Mouse (Mus musculus) hindbrain, postnatal 0 days (tissue): Measurements from ENCODE around the gene Ifngr2. TPM values are rescaled to one million over a fixed set of nuclear protein-coding genes. Genes with fewer than 3 reads are reported as not detected.

Source experiments
- ATAC-seq: fragments of 200-750 bp; cut with Nextera tagmentation; 2 replicates; pipeline ENCODE4 v1.8.0; 2017; ENCODE audit warnings: mild to moderate bottlenecking, moderate TSS enrichment, moderate library complexity
- DNase-seq: peaks from one replicate; pipeline ENCODE4 v3.0.0-alpha.2; 2015; ENCODE audit warnings: low spot score
- H3K27ac ChIP-seq: fragments of 300-500 bp; sonication (generic); 2 replicates; pipeline ENCODE4 v1.5.1; 2014; ENCODE audit warnings: mild to moderate bottlenecking
- H3K27me3 ChIP-seq: fragments of 300-500 bp; sonication (generic); 2 replicates; pipeline ENCODE4 v1.6.1; 2014; ENCODE audit warnings: low read length, mixed read lengths; ENCODE audit not compliant: insufficient read depth
- H3K36me3 ChIP-seq: fragments of 300-500 bp; sonication (generic); 2 replicates; pipeline ENCODE4 v1.6.1; 2014; ENCODE audit warnings: low read length, mixed read lengths; ENCODE audit not compliant: insufficient read depth
- H3K4me1 ChIP-seq: fragments of 300-500 bp; sonication (generic); 2 replicates; pipeline ENCODE4 v1.6.1; 2014; ENCODE audit warnings: antibody characterized with exemption, low read length, mixed read lengths; ENCODE audit not compliant: insufficient read depth
- H3K4me2 ChIP-seq: fragments of 300-500 bp; sonication (generic); 2 replicates; pipeline ENCODE4 v1.6.1; 2014; ENCODE audit warnings: low read depth, mild to moderate bottlenecking, low read length, moderate library complexity, mixed read lengths
- H3K4me3 ChIP-seq: fragments of 300-500 bp; sonication (generic); 2 replicates; pipeline ENCODE4 v1.5.1; 2014; ENCODE audit warnings: low read length
- H3K9ac ChIP-seq: fragments of 300-500 bp; sonication (generic); replicated peaks from 2 replicates; pipeline ENCODE4 v1.6.1; 2014; ENCODE audit warnings: mild to moderate bottlenecking, low read length, moderate library complexity, mixed read lengths
- H3K9me3 ChIP-seq: fragments of 300-500 bp; sonication (generic); 2 replicates; pipeline ENCODE4 v1.6.1; 2016; ENCODE audit warnings: low read length, mixed read lengths
- CTCF ChIP-seq: IDR thresholded peaks from 2 replicates; pipeline ENCODE4 v1.5.1; 2016; ENCODE audit warnings: antibody characterized with exemption, control low read depth, low read depth
- WGBS: fragments of 180-500 bp; shearing (Covaris S2); extraction: QIAGEN DNeasy Blood & Tissue Kit; methylation state at CpG from one replicate; pipeline ENCODE4 v1.1.7; 2014; 5-methylcytosine and 5-hydroxymethylcytosine counted together
- polyA plus RNA-seq: library from polyadenylated mRNA; unstranded; fragments of >200 nt; fragmentation: Nextera tagmentation; extraction: Ambion mirVana; gene quantifications from 2 replicates; pipeline ENCODE4 v1.2.1, GENCODE M21; 2015
- total RNA-seq: library from RNA; depleted of rRNA; stranded (reverse); fragments of >200 nt; gene quantifications from 2 replicates; pipeline ENCODE4 v1.2.3, GENCODE M21; 2014

The Ifngr2 gene
- total and polyA plus RNA-seq, 2 experiments from 2014 or later = 53.1 to 131 TPM

DNA sequence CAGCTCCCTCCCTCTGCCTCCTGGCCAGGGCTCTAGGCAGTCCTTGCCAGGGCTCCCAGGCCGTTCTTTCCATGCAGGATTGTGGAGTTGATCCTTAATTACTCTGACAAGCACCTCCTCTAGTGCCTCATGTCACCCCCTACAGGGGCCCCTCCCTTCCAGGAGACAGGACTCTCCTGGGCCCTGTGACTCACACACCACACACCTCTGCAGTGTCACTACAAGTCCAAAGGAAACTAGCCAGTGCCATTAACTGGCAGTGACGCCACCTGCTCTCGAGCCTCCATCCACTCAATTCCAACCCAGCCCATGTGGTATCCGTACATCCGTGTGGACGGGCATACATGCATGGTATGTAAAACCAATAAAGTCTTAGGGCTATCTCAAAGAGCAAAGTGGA lies 12.0 kb upstream of the Ifngr2 start:
- H3K27ac ChIP-seq = no peak overlapping the region
- H3K4me1 ChIP-seq = no peaks in the 10 kb centered on the region
- H3K36me3 ChIP-seq = no peaks in the 10 kb centered on the region
- no peak overlapping the region for H3K4me2 ChIP-seq
- TF ChIP-seq CTCF = no peak
- no peak overlapping the region for H3K4me3 ChIP-seq
- no peaks in the 10 kb centered on the region for H3K9me3 ChIP-seq
- no peak overlapping the region for H3K9ac ChIP-seq
- ATAC-seq (no peak), DNase-seq (no peak)
- H3K27me3 ChIP-seq = no peaks in the 10 kb centered on the region
- 83% methylated on average over 6 of the region's 6 CpGs for WGBS

DNA sequence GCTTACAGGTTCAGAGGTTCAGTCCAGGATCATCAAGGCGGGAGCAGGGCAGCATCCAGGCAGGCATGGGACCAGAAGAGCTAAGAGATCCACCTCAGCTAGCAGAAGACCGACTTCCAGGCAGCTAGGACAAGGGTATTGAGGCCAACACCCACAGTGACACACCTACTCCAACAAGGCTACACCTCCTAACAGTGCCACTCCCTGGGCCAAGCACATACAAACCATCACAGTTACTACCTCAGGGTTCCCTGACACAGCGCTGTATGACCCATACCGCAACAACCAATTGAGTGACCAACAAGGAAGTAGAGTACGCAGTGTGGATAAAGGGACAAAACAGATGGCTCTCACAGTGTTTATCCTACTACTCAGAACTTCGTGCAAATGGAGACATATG lies 10.5 kb upstream of the Ifngr2 start:
- H3K4me3 ChIP-seq = no peak overlapping the region
- no peaks in the 10 kb centered on the region for H3K27me3 ChIP-seq
- no peak for DNase-seq
- no peak for ATAC-seq
- H3K9ac ChIP-seq = no peak overlapping the region
- H3K9me3 ChIP-seq = no peaks in the 10 kb centered on the region
- H3K4me2 ChIP-seq = no peak overlapping the region
- no peaks in the 10 kb centered on the region for H3K4me1 ChIP-seq
- 91% methylated on average over 6 of the region's 6 CpGs for WGBS
- TF ChIP-seq CTCF = no peak
- H3K27ac ChIP-seq = no peak overlapping the region
- no peaks in the 10 kb centered on the region for H3K36me3 ChIP-seq

- H3K4me1 ChIP-seq = no peaks in the 10 kb centered on the region
- WGBS = 82% methylated on average over 3 of the region's 3 CpGs
- no peak overlapping the region for H3K27ac ChIP-seq
- TF ChIP-seq CTCF = no peak
- H3K9ac ChIP-seq = no peak overlapping the region
- H3K4me2 ChIP-seq = no peak overlapping the region
- no peaks in the 10 kb centered on the region for H3K36me3 ChIP-seq
- ATAC-seq = no peak
- no peaks in the 10 kb centered on the region for H3K27me3 ChIP-seq
- no peaks in the 10 kb centered on the region for H3K9me3 ChIP-seq
- no peak for DNase-seq
- H3K4me3 ChIP-seq = no peak overlapping the region
Observed at GRCm38 (mm10) chr16:91537065-91537464, 9.8 kb upstream of the Ifngr2 start.

- Histone ChIP-seq H3K27ac (0 out of 2 replicates have a peak overlapping the region, but pooled peaks have one; percentile 12), H3K4me3 (no peak overlapping the region), H3K9ac (no peak overlapping the region), H3K9me3 (no peaks in the 10 kb centered on the region), H3K4me2 (no peak overlapping the region), H3K36me3 (no peaks in the 10 kb centered on the region), H3K4me1 (no peaks in the 10 kb centered on the region), H3K27me3 (no peaks in the 10 kb centered on the region)
- TF ChIP-seq CTCF = no peak
- ATAC-seq (no peak), DNase-seq (no peak)
- 76% methylated on average over 6 of the region's 6 CpGs for WGBS
Observed at GRCm38 (mm10) chr16:91538051-91538450, 8.8 kb upstream of the Ifngr2 start.

GRCm38 (mm10) chr16:91538513-91538912 lies 8.4 kb upstream of the Ifngr2 start:
- H3K27ac ChIP-seq = 0 out of 2 replicates have a peak overlapping the region, but pooled peaks have one; percentile 12
- no peaks in the 10 kb centered on the region for H3K4me1 ChIP-seq
- H3K4me3 ChIP-seq = no peak overlapping the region
- H3K9ac ChIP-seq = no peak overlapping the region
- no peak for TF ChIP-seq CTCF
- no peak for ATAC-seq
- no peaks in the 10 kb centered on the region for H3K27me3 ChIP-seq
- DNase-seq = no peak
- H3K36me3 ChIP-seq = no peaks in the 10 kb centered on the region
- H3K9me3 ChIP-seq = no peaks in the 10 kb centered on the region
- WGBS = 73% methylated on average over 9 of the region's 9 CpGs
- no peak overlapping the region for H3K4me2 ChIP-seq

GRCm38 (mm10) chr16:91541573-91542081 lies 5.2 kb upstream of the Ifngr2 start:
- Histone ChIP-seq H3K27me3 (no peaks in the 10 kb centered on the region), H3K36me3 (no peaks in the 10 kb centered on the region), H3K9ac (no peak overlapping the region), H3K4me1 (no peaks in the 10 kb centered on the region), H3K4me3 (no peak overlapping the region), H3K4me2 (peak overlapping the region; percentile 30; the same call in 1 of the 2 replicates), H3K9me3 (no peaks in the 10 kb centered on the region), H3K27ac (no peak overlapping the region)
- DNase-seq (peak; percentile 61), ATAC-seq (peak; percentile 74)
- no peak for TF ChIP-seq CTCF
- 34% methylated on average over 10 of the region's 10 CpGs for WGBS

GRCm38 (mm10) chr16:91543619-91544018 lies 3.3 kb upstream of the Ifngr2 start:
- DNase-seq (no peak), ATAC-seq (no peak)
- Histone ChIP-seq H3K4me3 (no peak overlapping the region), H3K4me1 (peaks cover 8% of the 10 kb centered on the region), H3K4me2 (no peak overlapping the region), H3K9ac (no peak overlapping the region), H3K27me3 (no peaks in the 10 kb centered on the region), H3K27ac (no peak overlapping the region), H3K36me3 (no peaks in the 10 kb centered on the region), H3K9me3 (no peaks in the 10 kb centered on the region)
- no peak for TF ChIP-seq CTCF
- 98% methylated on average over 1 of the region's 1 CpGs for WGBS
